Mouse (Mus musculus) adrenal gland, postnatal 36 days (tissue): Measurements from ENCODE around the gene Klk7. TPM values are rescaled to one million over a fixed set of nuclear protein-coding genes. Genes with fewer than 3 reads are reported as not detected.

Source experiments
- DNase-seq, 2 experiments: peaks; one replicate each; pipeline ENCODE4 v3.0.0; 2021; ENCODE audit warnings: mixed read lengths in 1 of 2
- total RNA-seq, 2 experiments: library from RNA; stranded (reverse); gene quantifications; 2 replicates each; pipeline ENCODE4 v1.2.3; 2021

Gene Klk7
- total RNA-seq, 2 experiments from 2014 or later = not detected

DNA sequence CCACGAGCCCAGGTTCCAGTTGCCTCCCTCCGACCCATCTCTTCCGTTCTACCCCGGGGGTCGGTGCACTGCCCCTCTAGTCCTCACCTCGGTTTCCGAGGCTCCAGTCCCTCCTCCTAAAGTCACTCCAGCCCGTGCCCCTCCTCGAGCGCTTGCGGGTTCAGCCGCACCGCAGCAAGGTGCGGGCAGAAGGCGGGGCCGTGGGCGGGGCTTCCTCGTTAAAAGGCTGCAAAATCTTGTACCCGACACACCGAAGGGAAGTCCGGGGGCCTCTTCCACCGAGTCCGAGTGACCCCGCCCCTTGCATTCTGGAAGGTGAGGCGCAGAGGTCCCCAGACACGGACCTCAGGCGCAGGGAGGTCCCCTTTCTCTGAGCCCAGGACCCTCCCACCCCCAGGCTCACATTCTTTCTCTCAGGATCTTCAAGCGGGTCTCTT lies 13.7 kb upstream of the Klk7 start, which contains the start of gene Klk8:
Klk8 (plus strand) TSS at position 245 of the 437 bp plus-strand sequence.
- DNase-seq = peak; percentile 22 to 27

GRCm38 (mm10) chr7:43797844-43798462 lies 13.1 kb upstream of the Klk7 start:
- no peak for DNase-seq

- no peak for DNase-seq
Measured at GRCm38 (mm10) chr7:43799876-43800275, 11.2 kb upstream of the Klk7 start.

GRCm38 (mm10) chr7:43815211-43815610 lies 4.1 kb downstream of the Klk7 start:
- no peak for DNase-seq

DNA sequence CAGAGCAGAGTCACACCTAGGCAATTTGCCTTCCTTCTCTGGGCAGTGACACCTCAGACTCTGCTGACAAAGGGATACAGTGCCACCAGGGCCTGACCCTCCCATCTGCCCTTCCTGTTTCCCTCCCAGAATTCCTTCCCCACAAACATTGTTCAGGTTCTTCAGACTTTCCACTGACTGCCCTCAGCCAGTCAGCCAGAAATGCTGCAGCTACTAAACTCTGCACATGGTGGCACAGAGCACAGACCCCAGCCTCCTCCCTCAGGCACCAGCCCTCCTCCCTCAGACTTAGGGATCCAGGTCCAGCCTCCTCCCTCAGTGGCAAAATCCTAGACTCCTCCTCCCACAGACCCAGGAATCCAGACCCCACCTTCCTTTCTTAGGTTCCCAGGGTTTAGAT lies 5.7 kb downstream of the Klk7 start:
- no peak for DNase-seq

DNA sequence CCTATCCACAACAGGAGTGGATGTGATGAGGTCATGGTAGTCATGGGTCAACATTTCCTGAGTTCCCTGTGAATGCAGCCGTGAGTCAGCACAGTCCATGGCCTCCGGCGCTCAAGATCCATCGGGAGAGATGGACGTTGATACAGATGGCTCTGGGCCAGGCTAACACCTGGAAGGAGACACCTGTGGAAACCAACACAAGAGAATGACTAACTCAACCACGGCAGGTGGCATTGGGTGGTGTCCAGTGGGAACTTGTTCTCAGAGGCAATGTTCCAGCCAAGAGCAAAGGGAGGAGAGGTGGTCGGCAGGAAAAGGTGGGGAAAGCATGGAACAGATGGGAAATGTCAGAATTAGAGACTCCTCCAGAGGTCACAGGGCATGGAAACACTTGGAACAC lies 10.5 kb downstream of the Klk7 start:
- DNase-seq = no peak

- DNase-seq = no peak
Measured at GRCm38 (mm10) chr7:43824199-43824598, 13.1 kb downstream of the Klk7 start, which contains the start of gene Klk6. Gene Klk6, plus strand, starts transcription at chr7:43824499.

GRCm38 (mm10) chr7:43826056-43826455 lies 15.0 kb downstream of the Klk7 start:
- DNase-seq = no peak

DNA sequence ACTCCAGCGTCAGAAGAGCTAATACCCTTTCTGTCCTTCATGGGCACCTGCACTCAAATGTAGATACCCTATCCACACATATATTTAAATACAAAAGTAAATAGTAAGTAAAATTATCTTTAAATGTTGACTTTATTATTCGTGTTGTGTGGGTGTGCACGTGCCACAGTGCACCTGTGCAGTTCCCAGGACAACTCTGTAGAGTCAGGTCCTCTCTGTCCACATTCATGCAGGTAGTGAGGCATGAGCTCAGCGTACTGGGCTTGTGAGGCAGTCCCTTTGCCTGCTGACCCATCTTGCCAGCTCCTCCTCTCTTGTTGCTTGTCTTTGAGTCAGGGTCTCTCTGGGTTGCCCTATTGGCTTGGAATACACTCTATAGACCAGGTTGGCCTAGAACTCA lies 16.6 kb downstream of the Klk7 start:
- no peak for DNase-seq

- DNase-seq = no peak
Measured at GRCm38 (mm10) chr7:43829006-43829405, 17.9 kb downstream of the Klk7 start.

DNA sequence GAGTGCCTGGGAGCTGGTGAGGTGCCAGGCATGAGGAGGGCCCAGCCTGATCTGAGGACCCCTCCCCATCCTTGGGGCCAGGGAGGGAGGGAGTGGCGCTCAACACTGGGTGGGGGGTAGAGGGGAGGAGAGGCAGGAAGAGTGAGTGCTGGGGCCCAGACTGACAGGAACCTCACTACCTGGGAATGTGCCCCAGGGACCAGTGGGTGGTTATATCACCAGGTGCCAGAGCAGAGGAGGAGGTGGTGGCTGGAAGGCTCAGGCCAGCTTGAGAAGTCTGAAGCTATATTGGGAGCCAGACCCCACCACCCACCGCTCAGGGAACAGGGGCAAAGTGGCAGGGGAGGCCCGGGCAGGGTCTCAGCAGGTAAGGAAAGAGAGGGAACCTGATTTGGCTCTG lies 30.6 kb downstream of the Klk7 start, which contains the start of gene Klk5:
Klk5 (plus strand) TSS at position 271 of the 400 bp plus-strand sequence.
- no peak for DNase-seq

GRCm38 (mm10) chr7:43843801-43844200 lies 32.7 kb downstream of the Klk7 start:
- DNase-seq = no peak

- DNase-seq = no peak
Measured at GRCm38 (mm10) chr7:43851616-43852015, 40.5 kb downstream of the Klk7 start.

- DNase-seq = no peak
Measured at GRCm38 (mm10) chr7:43854642-43855380, 43.7 kb downstream of the Klk7 start.

DNA sequence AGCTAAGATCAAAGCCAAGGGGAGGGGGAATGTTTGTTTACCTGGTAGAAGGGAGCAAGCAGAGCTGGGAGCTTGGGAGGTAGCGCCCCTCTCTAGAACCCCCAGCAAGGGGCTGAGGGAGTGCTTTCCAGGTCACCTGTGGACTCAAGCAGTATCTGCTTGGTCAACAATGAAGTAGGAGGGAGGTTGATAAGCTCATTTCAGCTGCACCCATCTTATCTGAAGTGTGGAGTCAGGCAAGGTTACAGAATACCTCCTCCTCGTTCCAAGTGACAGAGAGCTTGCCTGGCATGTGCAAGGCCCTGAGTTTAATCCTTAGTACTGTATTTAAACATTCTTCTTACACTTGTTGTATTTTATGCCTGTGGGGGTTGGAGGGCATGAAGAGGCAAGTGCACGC lies 44.6 kb downstream of the Klk7 start:
- no peak for DNase-seq

- no peak for DNase-seq
Measured at GRCm38 (mm10) chr7:43856307-43856706, 45.2 kb downstream of the Klk7 start.

DNA sequence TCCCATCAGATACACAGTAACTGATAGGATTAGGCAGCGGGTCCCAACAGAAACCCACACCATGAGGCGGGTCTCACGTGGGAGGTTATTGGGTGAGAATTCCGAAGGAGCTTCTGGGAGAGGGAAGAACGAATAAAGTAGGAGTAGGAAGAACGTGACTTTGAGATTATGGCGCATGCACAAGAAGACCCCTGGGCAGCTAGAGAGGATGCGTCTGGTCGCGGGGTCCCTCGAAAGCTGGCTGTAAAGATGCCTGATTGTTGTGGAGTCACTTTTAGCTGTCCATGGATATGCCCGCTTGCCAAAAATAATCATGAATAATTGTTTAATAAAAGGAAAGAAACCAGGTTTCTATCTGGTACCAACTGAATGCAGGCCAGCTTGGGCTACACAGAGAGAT lies 46.4 kb downstream of the Klk7 start:
- no peak for DNase-seq

DNA sequence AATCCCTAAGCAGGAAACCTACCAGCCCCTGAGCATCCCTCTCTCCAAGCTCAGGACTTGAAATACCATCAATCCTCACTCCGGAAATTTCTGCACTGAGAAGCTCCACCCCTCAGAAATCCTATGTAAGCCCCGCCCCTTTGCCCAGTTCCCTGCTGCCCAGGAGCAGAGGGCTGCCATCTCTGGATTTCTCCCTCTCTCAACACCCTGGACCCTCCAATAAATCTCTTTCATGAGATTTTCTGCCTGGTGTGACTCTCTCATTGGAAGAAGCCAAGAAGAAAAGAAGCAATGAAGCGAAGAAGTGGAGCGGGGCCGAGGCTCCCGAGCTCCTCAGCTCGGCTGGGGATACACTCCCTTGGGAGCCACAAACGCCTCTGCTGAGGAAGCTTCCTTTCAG lies 49.3 kb downstream of the Klk7 start:
- no peak for DNase-seq

Other genes starting within 250 kb of the Klk7 start
- 1 to 10 TPM; 2.5 to 2.6 TPM for gene Zfp658, start 249.0 kb upstream of the Klk7 start, total RNA-seq
- gene Zfp719, start 231.7 kb upstream of the Klk7 start, total RNA-seq = 10 to 100 TPM; 16.4 to 19.9 TPM
- under 1 TPM in 1 of 2 experiments, not detected in 1; 0.26 TPM for gene Zfp819, start 204.1 kb upstream of the Klk7 start, total RNA-seq
- not detected for gene Ceacam18, start 176.6 kb upstream of the Klk7 start, total RNA-seq
- gene Siglece, start 151.1 kb upstream of the Klk7 start, total RNA-seq = 1 to 10 TPM; 2.4 to 3.6 TPM
- gene Ctu1, start 139.3 kb upstream of the Klk7 start, total RNA-seq = 10 to 100 TPM; 11.2 to 14.6 TPM
- not detected for gene Klk14, start 120.9 kb upstream of the Klk7 start, total RNA-seq
- not detected for gene Klk13, start 98.7 kb upstream of the Klk7 start, total RNA-seq
- not detected for gene Klk12, start 42.4 kb upstream of the Klk7 start, total RNA-seq
- not detected for gene Klk11, start 36.7 kb upstream of the Klk7 start, total RNA-seq
- gene Klk10, start 30.3 kb upstream of the Klk7 start, total RNA-seq = under 1 TPM; 0.23 to 0.33 TPM
- gene Klk9, start 19.4 kb upstream of the Klk7 start, total RNA-seq = not detected
- gene Klk8, start 13.7 kb upstream of the Klk7 start, total RNA-seq = 1 to 10 TPM; 1.1 to 2.3 TPM
- not detected for gene Klk6, start 13.2 kb downstream of the Klk7 start, total RNA-seq
- not detected for gene Klk5, start 30.7 kb downstream of the Klk7 start, total RNA-seq
- gene Klk4, start 69.9 kb downstream of the Klk7 start, total RNA-seq = not detected
- gene Klk15, start 122.4 kb downstream of the Klk7 start, total RNA-seq = not detected
- not detected for gene Klk1b8, start 139.4 kb downstream of the Klk7 start, total RNA-seq
- not detected for gene Klk1b1, start 155.5 kb downstream of the Klk7 start, total RNA-seq
- gene Klk1b9, start 164.8 kb downstream of the Klk7 start, total RNA-seq = not detected
- not detected for gene Klk1b11, start 184.6 kb downstream of the Klk7 start, total RNA-seq
- gene Klk1b26, start 200.9 kb downstream of the Klk7 start, total RNA-seq = not detected
- not detected for gene Klk1b27, start 241.0 kb downstream of the Klk7 start, total RNA-seq